16 mouse cellular contexts compared by ENCODE assay signal in genomic region chr10:76636601-76637000, GRCm38 (mm10). TPM values are rescaled to one million over a fixed set of nuclear protein-coding genes. Genes with fewer than 3 reads are reported as not detected.
DNase-seq lines count a peak whose midpoint lies in the region; ATAC-seq and TF ChIP-seq lines count a peak whose summit lies in the region.
"Had no signal": no experiment of that assay in that cellular context is flagged by ENCODE, and none has a peak within 500 bp of the region (broad histone marks: within the 10 kb centered on the region; RNA-seq: fewer than 3 reads in every experiment).

No protein-coding gene starts in this region.

- H3K9me3 ChIP-seq in heart, embryonic 10.5 days = no peaks in the 10 kb centered on the region
- no peaks in the 10 kb centered on the region for H3K9me3 ChIP-seq in heart, embryonic 12.5 days (replicated peaks)
- no peaks in the 10 kb centered on the region for H3K9me3 ChIP-seq in lung, embryonic 14.5 days (ENCODE audit: low read depth, low read length)
- no peaks in the 10 kb centered on the region for H3K9me3 ChIP-seq in intestine, embryonic 15.5 days
- no peaks in the 10 kb centered on the region for H3K9me3 ChIP-seq in stomach, embryonic 14.5 days (ENCODE audit: control insufficient read depth, low read depth, low read length)
- H3K9me3 ChIP-seq: liver, embryonic 15.5 days had no signal

- peaks cover 34% of the 10 kb centered on the region for H3K4me1 ChIP-seq in heart, embryonic 10.5 days
- peaks cover 21% of the 10 kb centered on the region for H3K4me1 ChIP-seq in heart, embryonic 12.5 days (replicated peaks)
- peaks cover 23% of the 10 kb centered on the region for H3K4me1 ChIP-seq in lung, embryonic 14.5 days (ENCODE audit: insufficient read depth)
- peaks cover 13% of the 10 kb centered on the region for H3K4me1 ChIP-seq in intestine, embryonic 15.5 days (replicated peaks)
- peaks cover 18% of the 10 kb centered on the region for H3K4me1 ChIP-seq in stomach, embryonic 14.5 days (ENCODE audit: control insufficient read depth, insufficient read depth, low read length)
- H3K4me1 ChIP-seq: liver, embryonic 15.5 days had no signal

- DNase-seq in heart, embryonic 10.5 days (ENCODE audit: low spot score) = no peak
- no peak for DNase-seq in lung, embryonic 14.5 days
- no peak for DNase-seq in lung, adult 18-20 months
- DNase-seq in gastrocnemius, postnatal 36 days = no peak
- DNase-seq in right cerebral cortex, postnatal 10 days (ENCODE audit: low spot score in 2 of 2) = no peak
- DNase-seq: adrenal gland, adult 8-10 months; B cell, adult 2 months; cerebellum, postnatal 10 days; gastrocnemius, postnatal 10 days; thymus, adult 18-20 months had no signal

- no peak overlapping the region for H3K4me2 ChIP-seq in heart, embryonic 12.5 days
- H3K4me2 ChIP-seq in lung, embryonic 14.5 days = no peak overlapping the region
- no peak overlapping the region for H3K4me2 ChIP-seq in intestine, embryonic 15.5 days (replicated peaks)
- no peak overlapping the region for H3K4me2 ChIP-seq in stomach, embryonic 14.5 days (replicated peaks; ENCODE audit: low read depth, low read length)
- H3K4me2 ChIP-seq: liver, embryonic 15.5 days had no signal

- no peak overlapping the region for H3K9ac ChIP-seq in heart, embryonic 12.5 days
- H3K9ac ChIP-seq in lung, embryonic 14.5 days = no peak overlapping the region; the same call in 1 of the 2 replicates
- no peak overlapping the region for H3K9ac ChIP-seq in intestine, embryonic 15.5 days
- H3K9ac ChIP-seq in stomach, embryonic 14.5 days (replicated peaks; ENCODE audit: low read depth, low read length) = no peak overlapping the region
- H3K9ac ChIP-seq: liver, embryonic 15.5 days had no signal

- peak overlapping the region; percentile 29; the same call in 1 of the 2 replicates for H3K27ac ChIP-seq in heart, embryonic 10.5 days
- H3K27ac ChIP-seq in heart, embryonic 12.5 days (ENCODE audit: poor library complexity, severe bottlenecking) = no peak overlapping the region
- H3K27ac ChIP-seq in lung, embryonic 14.5 days (ENCODE audit: low read depth) = peak overlapping the region; percentile 63; the same call in 1 of the 2 replicates
- peak overlapping the region; percentile 45; the same call in 1 of the 2 replicates for H3K27ac ChIP-seq in intestine, embryonic 15.5 days
- peak overlapping the region; percentile 68; the same call in 1 of the 2 replicates for H3K27ac ChIP-seq in stomach, embryonic 14.5 days (ENCODE audit: low read length)
- H3K27ac ChIP-seq: liver, embryonic 15.5 days had no signal

- H3K4me3 ChIP-seq in heart, embryonic 10.5 days = no peak overlapping the region
- H3K4me3 ChIP-seq in heart, embryonic 12.5 days = no peak overlapping the region
- H3K4me3 ChIP-seq in lung, embryonic 14.5 days (ENCODE audit: low read depth, low read length) = no peak overlapping the region
- no peak overlapping the region for H3K4me3 ChIP-seq in intestine, embryonic 15.5 days (replicated peaks)
- no peak overlapping the region for H3K4me3 ChIP-seq in stomach, embryonic 14.5 days (ENCODE audit: low read depth, low read length)
- H3K4me3 ChIP-seq: liver, embryonic 15.5 days had no signal

- H3K36me3 ChIP-seq in heart, embryonic 10.5 days = no peaks in the 10 kb centered on the region
- no peaks in the 10 kb centered on the region for H3K36me3 ChIP-seq in heart, embryonic 12.5 days
- H3K36me3 ChIP-seq in lung, embryonic 14.5 days (ENCODE audit: insufficient read depth) = no peaks in the 10 kb centered on the region
- H3K36me3 ChIP-seq in intestine, embryonic 15.5 days = no peaks in the 10 kb centered on the region
- no peaks in the 10 kb centered on the region for H3K36me3 ChIP-seq in stomach, embryonic 14.5 days (ENCODE audit: control insufficient read depth, insufficient read depth, low read length)
- H3K36me3 ChIP-seq: liver, embryonic 15.5 days had no signal

- no peak for ATAC-seq in heart, embryonic 12.5 days (ENCODE audit: insufficient number of reproducible peaks, low FRiP score)
- no peak for ATAC-seq in lung, embryonic 14.5 days (ENCODE audit: insufficient read depth)
- no peak for ATAC-seq in intestine, embryonic 15.5 days
- no peak for ATAC-seq in stomach, embryonic 14.5 days (ENCODE audit: insufficient number of reproducible peaks, insufficient read depth, low FRiP score, low read depth)
- ATAC-seq: forebrain, embryonic 16.5 days had no signal

- 79% methylated on average over 4 of the region's 4 CpGs for WGBS in heart, embryonic 10.5 days
- 84% methylated on average over 4 of the region's 4 CpGs for WGBS in heart, embryonic 12.5 days
- WGBS in lung, embryonic 14.5 days = 87% methylated on average over 4 of the region's 4 CpGs
- 84% methylated on average over 4 of the region's 4 CpGs for WGBS in intestine, embryonic 15.5 days
- 80% methylated on average over 4 of the region's 4 CpGs for WGBS in stomach, embryonic 14.5 days

- intact Hi-C loops in gastrocnemius, postnatal 36 days (cut with DNase I) = no loop called here

- no peaks in the 10 kb centered on the region; the same call in 1 of the 2 replicates for H3K27me3 ChIP-seq in heart, embryonic 10.5 days (ENCODE audit: insufficient read depth, poor library complexity, severe bottlenecking)
- H3K27me3 ChIP-seq in heart, embryonic 12.5 days (replicated peaks) = no peaks in the 10 kb centered on the region
- H3K27me3 ChIP-seq in lung, embryonic 14.5 days (ENCODE audit: insufficient read depth, low read length) = no peaks in the 10 kb centered on the region
- no peaks in the 10 kb centered on the region for H3K27me3 ChIP-seq in intestine, embryonic 15.5 days (replicated peaks)
- no peaks in the 10 kb centered on the region for H3K27me3 ChIP-seq in stomach, embryonic 14.5 days (ENCODE audit: control insufficient read depth, insufficient read depth, low read length)
- H3K27me3 ChIP-seq: liver, embryonic 15.5 days had no signal

- no peak for TF ChIP-seq CTCF in lung, embryonic 14.5 days (IDR thresholded peaks at IDR 0.05; ENCODE audit: low read depth)

RNA-seq across cellular contexts. Expression of gene Col6a2, which starts 13.2 kb away (rescaled TPM):
- polyA plus RNA-seq in heart, embryonic 10.5 days (2016; fragmentation: Nextera tagmentation; extraction: Ambion mirVana) = 17.1 and 19.7 TPM in 2 replicates
- 37.9 and 38.0 TPM in 2 replicates for polyA plus RNA-seq in heart, embryonic 12.5 days (2016; fragmentation: Nextera tagmentation; extraction: Ambion mirVana)
- polyA plus RNA-seq in lung, embryonic 14.5 days (2014; fragmentation: Nextera tagmentation; extraction: Ambion mirVana) = 168 and 170 TPM in 2 replicates
- polyA plus RNA-seq in intestine, embryonic 15.5 days (2015; fragmentation: Nextera tagmentation; extraction: Ambion mirVana) = 274 and 282 TPM in 2 replicates
- 148 and 176 TPM in 2 replicates for polyA plus RNA-seq in stomach, embryonic 14.5 days (2014; fragmentation: Nextera tagmentation; extraction: Ambion mirVana)
- total RNA-seq in gastrocnemius, postnatal 36 days (2021) = 10 to 100 TPM; 69.4 to 92.0 TPM
- total RNA-seq: monocyte, adult 5-6 weeks had no signal
